Mouse (Mus musculus): Measurements from ENCODE around the gene Dlg1. TPM values are rescaled to one million over a fixed set of nuclear protein-coding genes. Genes with fewer than 3 reads are reported as not detected.

Gene Dlg1
- polyA plus RNA-seq, 1 experiment from 2014 or later: 24.7 TPM

- H3K27ac ChIP-seq (replicated peaks): no peak overlapping the region
- 93% methylated on average over 4 of the region's 4 CpGs for WGBS
- no peak overlapping the region for H3K4me2 ChIP-seq (replicated peaks)
- no peak overlapping the region for H3K4me3 ChIP-seq
- no peaks in the 10 kb centered on the region for H3K27me3 ChIP-seq
- no peaks in the 10 kb centered on the region for H3K36me3 ChIP-seq
- H3K9me3 ChIP-seq: no peaks in the 10 kb centered on the region
- ATAC-seq (ENCODE audit: low FRiP score, low read depth): no peak
- no peak overlapping the region for H3K9ac ChIP-seq (replicated peaks)
- 0 out of 2 replicates have a peak, but pooled peaks cover 5% of the 10 kb centered on the region for H3K4me1 ChIP-seq
Measured at GRCm38 (mm10) chr16:31830726-31831125, 167.5 kb downstream of the Dlg1 start.

GRCm38 (mm10) chr16:31832630-31833422 is 169.6 kb downstream of the Dlg1 start:
- 0 out of 2 replicates have a peak, but pooled peaks cover 4% of the 10 kb centered on the region for H3K36me3 ChIP-seq
- no peak overlapping the region for H3K9ac ChIP-seq (replicated peaks)
- no peaks in the 10 kb centered on the region for H3K27me3 ChIP-seq
- 92% methylated on average over 10 of the region's 10 CpGs for WGBS
- H3K9me3 ChIP-seq: no peaks in the 10 kb centered on the region
- ATAC-seq (ENCODE audit: low FRiP score, low read depth): no peak
- H3K4me1 ChIP-seq: no peaks in the 10 kb centered on the region
- no peak overlapping the region for H3K4me3 ChIP-seq
- no peak overlapping the region for H3K4me2 ChIP-seq (replicated peaks)
- no peak overlapping the region for H3K27ac ChIP-seq (replicated peaks)

- no peak overlapping the region for H3K9ac ChIP-seq (replicated peaks)
- peaks cover 14% of the 10 kb centered on the region; the same call in 1 of the 2 replicates for H3K36me3 ChIP-seq
- ATAC-seq (ENCODE audit: low FRiP score, low read depth): no peak
- H3K4me3 ChIP-seq: no peak overlapping the region
- H3K9me3 ChIP-seq: no peaks in the 10 kb centered on the region
- H3K27ac ChIP-seq (replicated peaks): no peak overlapping the region
- H3K27me3 ChIP-seq: no peaks in the 10 kb centered on the region
- WGBS: 82% methylated on average over 7 of the region's 7 CpGs
- no peak overlapping the region for H3K4me2 ChIP-seq (replicated peaks)
- H3K4me1 ChIP-seq: no peaks in the 10 kb centered on the region
Measured at GRCm38 (mm10) chr16:31834011-31834584, 170.9 kb downstream of the Dlg1 start.

- WGBS: 86% methylated on average over 2 of the region's 2 CpGs
- H3K27ac ChIP-seq (replicated peaks): no peak overlapping the region
- H3K36me3 ChIP-seq: peaks cover 20% of the 10 kb centered on the region; the same call in 1 of the 2 replicates
- no peaks in the 10 kb centered on the region for H3K27me3 ChIP-seq
- ATAC-seq (ENCODE audit: low FRiP score, low read depth): no peak
- no peaks in the 10 kb centered on the region for H3K4me1 ChIP-seq
- H3K9ac ChIP-seq (replicated peaks): no peak overlapping the region
- H3K9me3 ChIP-seq: no peaks in the 10 kb centered on the region
- H3K4me2 ChIP-seq (replicated peaks): no peak overlapping the region
- no peak overlapping the region for H3K4me3 ChIP-seq
Measured at GRCm38 (mm10) chr16:31834662-31835318, 171.5 kb downstream of the Dlg1 start.

- 88% methylated on average over 3 of the region's 3 CpGs for WGBS
- Histone ChIP-seq H3K27me3 (no peaks in the 10 kb centered on the region), H3K9me3 (no peaks in the 10 kb centered on the region), H3K27ac (replicated peaks) (no peak overlapping the region), H3K4me3 (no peak overlapping the region), H3K4me2 (replicated peaks) (no peak overlapping the region), H3K36me3 (peaks cover 25% of the 10 kb centered on the region; the same call in 1 of the 2 replicates), H3K9ac (replicated peaks) (no peak overlapping the region), H3K4me1 (no peaks in the 10 kb centered on the region)
- no peak for ATAC-seq (ENCODE audit: low FRiP score, low read depth)
Measured at GRCm38 (mm10) chr16:31837362-31837761, 174.1 kb downstream of the Dlg1 start.

GRCm38 (mm10) chr16:31844246-31844645 is 181.0 kb downstream of the Dlg1 start:
- Histone ChIP-seq H3K9ac (replicated peaks) (no peak overlapping the region), H3K27me3 (no peaks in the 10 kb centered on the region), H3K36me3 (peaks cover 12% of the 10 kb centered on the region; the same call in 1 of the 2 replicates), H3K27ac (replicated peaks) (no peak overlapping the region), H3K4me1 (no peaks in the 10 kb centered on the region), H3K9me3 (no peaks in the 10 kb centered on the region), H3K4me3 (no peak overlapping the region), H3K4me2 (replicated peaks) (no peak overlapping the region)
- 91% methylated on average over 3 of the region's 3 CpGs for WGBS
- ATAC-seq (ENCODE audit: low FRiP score, low read depth): no peak

GRCm38 (mm10) chr16:31846763-31847162 is 183.5 kb downstream of the Dlg1 start:
- WGBS: 67% methylated on average over 10 of the region's 10 CpGs
- Histone ChIP-seq H3K27ac (replicated peaks) (no peak overlapping the region), H3K4me1 (no peaks in the 10 kb centered on the region), H3K9me3 (no peaks in the 10 kb centered on the region), H3K27me3 (no peaks in the 10 kb centered on the region), H3K9ac (replicated peaks) (no peak overlapping the region), H3K4me2 (replicated peaks) (no peak overlapping the region), H3K36me3 (0 out of 2 replicates have a peak, but pooled peaks cover 3% of the 10 kb centered on the region), H3K4me3 (no peak overlapping the region)
- ATAC-seq (ENCODE audit: low FRiP score, low read depth): no peak; the same call in 1 of the 2 replicates

- H3K4me3 ChIP-seq: no peak overlapping the region
- ATAC-seq (ENCODE audit: low FRiP score, low read depth): no peak
- no peak overlapping the region for H3K9ac ChIP-seq (replicated peaks)
- no peak overlapping the region for H3K4me2 ChIP-seq (replicated peaks)
- WGBS: 95% methylated on average over 5 of the region's 5 CpGs
- no peaks in the 10 kb centered on the region for H3K27me3 ChIP-seq
- H3K36me3 ChIP-seq: peaks cover 58% of the 10 kb centered on the region
- 0 out of 2 replicates have a peak, but pooled peaks cover 7% of the 10 kb centered on the region for H3K9me3 ChIP-seq
- H3K27ac ChIP-seq (replicated peaks): no peak overlapping the region
- no peaks in the 10 kb centered on the region for H3K4me1 ChIP-seq
Measured at GRCm38 (mm10) chr16:31863920-31864319, 200.7 kb downstream of the Dlg1 start.

- Histone ChIP-seq H3K4me2 (replicated peaks) (no peak overlapping the region), H3K36me3 (peaks cover 53% of the 10 kb centered on the region), H3K27me3 (no peaks in the 10 kb centered on the region), H3K4me3 (no peak overlapping the region), H3K27ac (replicated peaks) (no peak overlapping the region), H3K9ac (replicated peaks) (no peak overlapping the region), H3K9me3 (0 out of 2 replicates have a peak, but pooled peaks cover 7% of the 10 kb centered on the region), H3K4me1 (no peaks in the 10 kb centered on the region)
- no peak for ATAC-seq (ENCODE audit: low FRiP score, low read depth)
- 69% methylated on average over 3 of the region's 3 CpGs for WGBS
Measured at GRCm38 (mm10) chr16:31865242-31865641, 202.0 kb downstream of the Dlg1 start.

GRCm38 (mm10) chr16:31866911-31867310 is 203.7 kb downstream of the Dlg1 start:
- no peaks in the 10 kb centered on the region for H3K4me1 ChIP-seq
- H3K4me2 ChIP-seq (replicated peaks): no peak overlapping the region
- H3K9me3 ChIP-seq: no peaks in the 10 kb centered on the region
- ATAC-seq (ENCODE audit: low FRiP score, low read depth): no peak
- peaks cover 48% of the 10 kb centered on the region for H3K36me3 ChIP-seq
- H3K27me3 ChIP-seq: no peaks in the 10 kb centered on the region
- 88% methylated on average over 3 of the region's 3 CpGs for WGBS
- H3K9ac ChIP-seq (replicated peaks): no peak overlapping the region
- H3K4me3 ChIP-seq: no peak overlapping the region
- H3K27ac ChIP-seq (replicated peaks): no peak overlapping the region

GRCm38 (mm10) chr16:31867736-31868135 is 204.5 kb downstream of the Dlg1 start:
- Histone ChIP-seq H3K27ac (replicated peaks) (no peak overlapping the region), H3K9ac (replicated peaks) (no peak overlapping the region), H3K9me3 (no peaks in the 10 kb centered on the region), H3K4me1 (no peaks in the 10 kb centered on the region), H3K27me3 (no peaks in the 10 kb centered on the region), H3K36me3 (peaks cover 42% of the 10 kb centered on the region), H3K4me3 (no peak overlapping the region), H3K4me2 (replicated peaks) (no peak overlapping the region)
- WGBS: 82% methylated on average over 4 of the region's 4 CpGs
- no peak for ATAC-seq (ENCODE audit: low FRiP score, low read depth)

- Histone ChIP-seq H3K9ac (replicated peaks) (no peak overlapping the region), H3K4me1 (no peaks in the 10 kb centered on the region), H3K27ac (replicated peaks) (no peak overlapping the region), H3K9me3 (no peaks in the 10 kb centered on the region), H3K27me3 (no peaks in the 10 kb centered on the region), H3K36me3 (peaks cover 20% of the 10 kb centered on the region; the same call in 1 of the 2 replicates), H3K4me3 (no peak overlapping the region), H3K4me2 (replicated peaks) (no peak overlapping the region)
- 92% methylated on average over 8 of the region's 8 CpGs for WGBS
- no peak for ATAC-seq (ENCODE audit: low FRiP score, low read depth)
Measured at GRCm38 (mm10) chr16:31873721-31874120, 210.5 kb downstream of the Dlg1 start.

Measured in midbrain, embryonic 12.5 days (tissue).